Mouse (Mus musculus): ENCODE results near the gene Hyal1. TPM values are rescaled to one million over a fixed set of nuclear protein-coding genes. Genes with fewer than 3 reads are reported as not detected.

Hyal1 gene
- 6.9 and 7.2 TPM in 2 replicates for polyA plus RNA-seq (2015; fragmentation: Nextera tagmentation; extraction: Ambion mirVana)

DNA sequence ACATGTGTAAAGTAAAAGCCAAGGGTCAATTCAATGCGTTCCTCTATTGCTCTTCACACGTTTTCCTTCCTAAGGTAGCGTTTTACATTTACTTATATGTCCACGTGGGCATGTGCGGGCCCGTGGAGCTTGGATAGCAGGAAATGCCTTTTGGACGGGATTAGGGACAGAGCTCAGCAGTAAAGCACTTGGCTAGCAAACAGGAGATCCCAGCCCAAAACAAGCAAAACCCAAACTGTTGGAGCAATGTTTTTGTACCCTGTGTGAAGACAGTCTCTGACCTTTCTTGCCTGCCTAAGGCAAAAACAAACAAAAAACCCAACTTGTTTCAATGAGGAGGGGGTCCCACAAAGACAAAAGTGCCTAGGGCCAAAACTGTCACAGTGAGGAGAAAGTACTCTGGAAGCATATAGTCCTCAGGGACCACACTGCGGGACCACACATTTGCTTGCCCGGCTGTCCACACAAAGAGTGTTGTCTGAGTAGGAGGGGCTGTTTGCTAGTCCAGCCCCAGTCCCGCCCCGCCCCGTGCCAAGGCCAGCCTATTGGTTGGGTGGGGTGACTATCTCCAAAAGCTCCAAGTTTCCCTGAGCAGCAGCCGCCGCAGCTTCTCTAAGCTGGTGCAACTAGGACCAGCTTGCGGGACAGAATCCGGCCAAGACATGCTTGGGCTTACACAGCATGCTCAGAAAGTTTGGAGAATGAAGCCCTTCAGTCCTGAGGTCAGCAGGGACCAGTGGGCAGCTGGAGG lies at the start of gene Hyal1:
TSS of gene Hyal1 (plus strand) at position 571 of the 751 bp plus-strand sequence.
- H3K4me2 ChIP-seq (ENCODE audit: low read length), result peak within 1 kb of the TSS; percentile 32; the same call in 1 of the 2 replicates
- peaks cover 27% of the 10 kb centered on the region for H3K36me3 ChIP-seq (ENCODE audit: control insufficient read depth, insufficient read depth)
- H3K27me3 ChIP-seq (replicated peaks; ENCODE audit: control insufficient read depth, insufficient read depth, low read length), result no peaks in the 10 kb centered on the region
- H3K9me3 ChIP-seq (ENCODE audit: control insufficient read depth, low read length), result no peaks in the 10 kb centered on the region
- H3K9ac ChIP-seq (replicated peaks; ENCODE audit: low read depth, low read length), result 0 out of 2 replicates have a peak within 1 kb of the TSS, but pooled peaks have one; percentile 27
- ATAC-seq, result peak; percentile 63
- H3K4me3 ChIP-seq (replicated peaks; ENCODE audit: low read length), result peak within 1 kb of the TSS; percentile 17
- peaks cover 34% of the 10 kb centered on the region for H3K4me1 ChIP-seq (replicated peaks; ENCODE audit: control insufficient read depth, insufficient read depth, low read length)
- 0 out of 2 replicates have a peak within 1 kb of the TSS, but pooled peaks have one; percentile 16 for H3K27ac ChIP-seq (ENCODE audit: low read length)
- WGBS, result 26% methylated on average over 16 of the region's 16 CpGs

DNA sequence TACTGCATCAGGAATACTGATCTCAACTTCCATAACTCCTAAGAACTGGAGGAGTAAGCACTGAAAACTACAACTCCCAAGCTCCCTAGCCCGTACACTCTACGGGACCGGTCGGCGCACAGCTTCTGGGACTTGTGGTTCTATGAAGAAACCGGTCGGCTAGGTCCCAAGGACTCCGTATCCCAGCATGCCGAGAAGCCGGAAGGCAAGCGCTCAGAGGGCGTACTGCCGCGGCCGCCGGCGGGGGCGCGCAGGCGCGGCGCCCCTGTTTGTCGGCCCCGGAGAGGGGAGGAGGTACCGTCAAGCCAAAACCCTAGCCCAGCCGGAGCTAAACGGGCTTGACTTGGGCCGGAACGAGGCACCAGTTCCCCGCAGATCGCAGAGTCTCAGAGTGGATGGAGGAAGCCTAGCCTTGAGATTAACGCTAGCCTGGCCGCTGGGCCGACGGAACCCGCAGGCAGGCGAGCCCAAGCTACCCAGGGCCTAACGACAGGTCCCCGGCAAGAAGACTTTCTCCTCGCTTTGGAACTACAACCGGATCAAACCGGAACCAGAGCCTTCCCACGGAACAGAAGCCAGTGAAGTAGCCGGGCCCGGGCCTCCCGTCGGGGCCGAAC lies 42.8 kb upstream of the Hyal1 start, which contains the start of gene Tmem115:
TSS of gene Tmem115 (plus strand) at position 155 of the 617 bp plus-strand sequence.
- ATAC-seq, result peak; percentile 99
- Histone ChIP-seq H3K27me3 (replicated peaks; ENCODE audit: control insufficient read depth, insufficient read depth, low read length) (no peaks in the 10 kb centered on the region), H3K27ac (ENCODE audit: low read length) (0 out of 2 replicates have a peak within 1 kb of the TSS, but pooled peaks have one; percentile 36), H3K9me3 (ENCODE audit: control insufficient read depth, low read length) (no peaks in the 10 kb centered on the region), H3K36me3 (ENCODE audit: control insufficient read depth, insufficient read depth) (peaks cover 7% of the 10 kb centered on the region), H3K4me2 (ENCODE audit: low read length) (peak within 1 kb of the TSS; percentile 97), H3K4me3 (replicated peaks; ENCODE audit: low read length) (peak within 1 kb of the TSS; percentile 87), H3K9ac (replicated peaks; ENCODE audit: low read depth, low read length) (peak within 1 kb of the TSS; percentile 83), H3K4me1 (replicated peaks; ENCODE audit: control insufficient read depth, insufficient read depth, low read length) (peaks cover 44% of the 10 kb centered on the region)
- WGBS, result under 1% methylated on average over 48 of the region's 48 CpGs

DNA sequence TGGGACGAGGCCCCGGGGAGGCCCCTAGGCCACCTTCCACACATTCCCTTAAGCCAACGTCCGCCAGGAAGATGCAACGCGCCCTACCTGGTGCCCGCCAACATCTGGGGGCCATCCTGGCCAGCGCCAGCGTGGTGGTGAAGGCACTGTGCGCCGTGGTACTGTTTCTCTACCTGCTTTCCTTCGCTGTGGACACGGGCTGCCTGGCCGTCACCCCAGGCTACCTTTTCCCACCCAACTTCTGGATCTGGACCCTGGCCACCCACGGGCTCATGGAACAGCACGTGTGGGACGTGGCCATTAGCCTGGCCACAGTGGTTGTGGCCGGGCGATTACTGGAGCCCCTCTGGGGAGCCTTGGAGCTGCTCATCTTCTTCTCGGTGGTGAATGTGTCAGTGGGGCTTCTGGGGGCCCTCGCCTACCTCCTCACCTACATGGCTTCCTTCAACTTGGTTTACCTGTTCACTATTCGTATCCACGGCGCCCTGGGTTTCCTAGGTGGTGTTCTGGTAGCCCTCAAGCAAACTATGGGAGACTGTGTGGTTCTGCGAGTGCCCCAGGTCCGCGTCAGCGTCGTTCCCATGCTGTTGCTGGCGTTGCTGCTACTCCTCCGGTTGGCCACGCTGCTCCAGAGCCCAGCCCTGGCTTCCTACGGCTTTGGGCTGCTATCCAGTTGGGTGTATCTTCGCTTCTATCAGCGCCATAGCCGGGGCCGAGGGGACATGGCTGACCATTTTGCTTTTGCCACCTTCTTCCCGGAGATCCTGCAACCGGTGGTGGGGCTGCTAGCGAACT lies 42.1 kb upstream of the Hyal1 start:
- peak overlapping the region; percentile 83 for H3K9ac ChIP-seq (replicated peaks; ENCODE audit: low read depth, low read length)
- H3K27me3 ChIP-seq (replicated peaks; ENCODE audit: control insufficient read depth, insufficient read depth, low read length), result no peaks in the 10 kb centered on the region
- H3K4me1 ChIP-seq (replicated peaks; ENCODE audit: control insufficient read depth, insufficient read depth, low read length), result peaks cover 44% of the 10 kb centered on the region
- H3K4me2 ChIP-seq (ENCODE audit: low read length), result peak overlapping the region; percentile 97
- ATAC-seq, result no peak
- peaks cover 13% of the 10 kb centered on the region for H3K36me3 ChIP-seq (ENCODE audit: control insufficient read depth, insufficient read depth)
- H3K4me3 ChIP-seq (replicated peaks; ENCODE audit: low read length), result peak overlapping the region; percentile 87
- WGBS, result under 1% methylated on average over 40 of the region's 40 CpGs
- H3K9me3 ChIP-seq (ENCODE audit: control insufficient read depth, low read length), result no peaks in the 10 kb centered on the region
- H3K27ac ChIP-seq (ENCODE audit: low read length), result 0 out of 2 replicates have a peak overlapping the region, but pooled peaks have one; percentile 36

DNA sequence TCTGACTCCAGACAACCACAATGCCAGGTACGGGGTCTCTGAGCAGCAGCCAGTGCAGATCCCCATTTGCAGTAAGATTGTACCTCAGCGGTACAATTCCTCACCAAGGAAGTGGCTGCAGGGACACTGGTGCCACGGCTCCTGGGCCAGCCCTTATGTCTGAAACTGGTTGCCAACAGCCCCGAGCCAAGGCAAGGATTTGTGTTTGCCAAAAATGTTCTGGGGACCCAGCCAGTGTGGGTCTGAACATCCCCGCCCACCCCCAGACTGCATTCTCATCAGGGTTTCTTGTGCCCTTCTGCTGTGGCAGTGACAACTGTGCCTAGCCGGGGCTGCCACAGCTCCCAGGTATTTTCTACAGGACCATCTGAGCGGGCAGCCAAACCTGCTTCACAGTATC lies 38.5 kb upstream of the Hyal1 start:
- H3K4me1 ChIP-seq (replicated peaks; ENCODE audit: control insufficient read depth, insufficient read depth, low read length), result peaks cover 64% of the 10 kb centered on the region
- no peak overlapping the region for H3K4me2 ChIP-seq (ENCODE audit: low read length)
- H3K27ac ChIP-seq (ENCODE audit: low read length), result no peak overlapping the region
- H3K9me3 ChIP-seq (ENCODE audit: control insufficient read depth, low read length), result no peaks in the 10 kb centered on the region
- H3K9ac ChIP-seq (replicated peaks; ENCODE audit: low read depth, low read length), result no peak overlapping the region
- no peak for ATAC-seq
- H3K4me3 ChIP-seq (replicated peaks; ENCODE audit: low read length), result no peak overlapping the region
- WGBS, result 83% methylated on average over 7 of the region's 7 CpGs
- no peaks in the 10 kb centered on the region for H3K27me3 ChIP-seq (replicated peaks; ENCODE audit: control insufficient read depth, insufficient read depth, low read length)
- H3K36me3 ChIP-seq (ENCODE audit: control insufficient read depth, insufficient read depth), result peaks cover 17% of the 10 kb centered on the region

DNA sequence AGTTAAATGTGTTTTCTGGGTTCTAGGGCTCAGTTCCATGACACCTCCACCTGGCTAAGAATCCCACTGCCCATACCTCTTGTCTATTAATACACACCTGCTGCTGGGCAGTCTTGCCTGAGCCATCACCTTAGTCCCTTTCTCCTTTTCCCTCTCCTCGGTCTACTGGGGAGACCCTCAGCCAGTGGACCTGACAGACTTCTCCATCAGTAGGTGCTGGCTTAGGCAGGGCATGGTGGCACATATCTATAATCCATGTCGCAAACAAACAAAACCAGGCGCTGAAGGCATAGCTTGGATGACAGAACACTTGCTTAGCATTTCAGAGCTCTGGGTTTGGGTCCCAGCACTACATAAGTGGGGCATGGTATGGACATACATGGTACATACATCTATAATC lies 38.0 kb upstream of the Hyal1 start:
- no peak overlapping the region for H3K4me2 ChIP-seq (ENCODE audit: low read length)
- ATAC-seq, result no peak
- no peak overlapping the region for H3K27ac ChIP-seq (ENCODE audit: low read length)
- H3K9me3 ChIP-seq (ENCODE audit: control insufficient read depth, low read length), result no peaks in the 10 kb centered on the region
- 92% methylated on average over 3 of the region's 3 CpGs for WGBS
- no peak overlapping the region for H3K9ac ChIP-seq (replicated peaks; ENCODE audit: low read depth, low read length)
- peaks cover 17% of the 10 kb centered on the region for H3K36me3 ChIP-seq (ENCODE audit: control insufficient read depth, insufficient read depth)
- H3K4me3 ChIP-seq (replicated peaks; ENCODE audit: low read length), result no peak overlapping the region
- H3K4me1 ChIP-seq (replicated peaks; ENCODE audit: control insufficient read depth, insufficient read depth, low read length), result peaks cover 64% of the 10 kb centered on the region
- no peaks in the 10 kb centered on the region for H3K27me3 ChIP-seq (replicated peaks; ENCODE audit: control insufficient read depth, insufficient read depth, low read length)

DNA sequence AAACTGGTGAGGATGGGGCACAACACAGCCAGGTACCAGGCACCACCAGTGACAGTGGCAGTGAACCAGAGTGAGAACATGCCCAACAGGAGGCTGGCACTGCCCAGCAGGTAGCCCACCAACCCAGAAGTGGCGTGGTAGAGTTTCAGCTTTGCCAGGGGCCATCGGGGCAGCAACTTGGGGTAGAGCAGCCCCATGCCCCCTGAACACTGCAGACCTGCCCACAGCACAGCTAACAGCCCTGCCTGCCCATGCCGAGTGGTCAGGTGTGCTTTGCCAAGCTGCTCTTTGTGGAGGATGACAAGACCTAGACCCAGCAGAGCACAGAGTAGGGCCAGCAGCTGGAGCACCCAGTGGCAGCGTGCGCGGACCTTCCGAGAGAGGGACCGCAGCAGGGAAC lies 36.8 kb upstream of the Hyal1 start:
- Histone ChIP-seq H3K9me3 (ENCODE audit: control insufficient read depth, low read length) (no peaks in the 10 kb centered on the region), H3K27ac (ENCODE audit: low read length) (no peak overlapping the region), H3K36me3 (ENCODE audit: control insufficient read depth, insufficient read depth) (peaks cover 26% of the 10 kb centered on the region), H3K27me3 (replicated peaks; ENCODE audit: control insufficient read depth, insufficient read depth, low read length) (no peaks in the 10 kb centered on the region), H3K9ac (replicated peaks; ENCODE audit: low read depth, low read length) (no peak overlapping the region), H3K4me1 (replicated peaks; ENCODE audit: control insufficient read depth, insufficient read depth, low read length) (peaks cover 60% of the 10 kb centered on the region), H3K4me3 (replicated peaks; ENCODE audit: low read length) (no peak overlapping the region), H3K4me2 (ENCODE audit: low read length) (no peak overlapping the region)
- 96% methylated on average over 8 of the region's 8 CpGs for WGBS
- ATAC-seq, result no peak

DNA sequence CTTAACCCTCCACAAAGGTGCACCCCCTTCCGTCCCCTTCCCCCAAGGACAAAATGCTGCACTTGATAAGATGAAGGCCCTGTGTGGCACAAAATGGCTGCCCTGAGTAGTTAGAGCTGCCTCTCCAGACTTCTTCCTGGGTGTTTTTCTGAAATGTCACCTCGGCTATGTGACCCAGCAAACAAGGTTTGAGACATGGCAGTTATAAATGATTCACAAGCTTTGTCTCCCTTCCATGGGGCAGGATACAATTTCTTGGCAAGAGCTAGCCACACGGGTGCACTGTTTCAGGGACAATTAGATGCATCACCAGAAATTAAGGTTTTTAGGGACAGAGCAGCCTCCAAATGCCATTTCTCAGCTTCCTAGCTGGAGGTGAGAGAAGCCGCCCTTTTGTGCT lies 36.3 kb upstream of the Hyal1 start:
- no peak for ATAC-seq
- no peaks in the 10 kb centered on the region for H3K27me3 ChIP-seq (replicated peaks; ENCODE audit: control insufficient read depth, insufficient read depth, low read length)
- no peaks in the 10 kb centered on the region for H3K9me3 ChIP-seq (ENCODE audit: control insufficient read depth, low read length)
- peaks cover 56% of the 10 kb centered on the region for H3K4me1 ChIP-seq (replicated peaks; ENCODE audit: control insufficient read depth, insufficient read depth, low read length)
- WGBS, result 75% methylated on average over 4 of the region's 4 CpGs
- no peak overlapping the region for H3K9ac ChIP-seq (replicated peaks; ENCODE audit: low read depth, low read length)
- no peak overlapping the region for H3K4me3 ChIP-seq (replicated peaks; ENCODE audit: low read length)
- H3K27ac ChIP-seq (ENCODE audit: low read length), result no peak overlapping the region
- H3K36me3 ChIP-seq (ENCODE audit: control insufficient read depth, insufficient read depth), result peaks cover 26% of the 10 kb centered on the region
- no peak overlapping the region; the same call in 1 of the 2 replicates for H3K4me2 ChIP-seq (ENCODE audit: low read length)

DNA sequence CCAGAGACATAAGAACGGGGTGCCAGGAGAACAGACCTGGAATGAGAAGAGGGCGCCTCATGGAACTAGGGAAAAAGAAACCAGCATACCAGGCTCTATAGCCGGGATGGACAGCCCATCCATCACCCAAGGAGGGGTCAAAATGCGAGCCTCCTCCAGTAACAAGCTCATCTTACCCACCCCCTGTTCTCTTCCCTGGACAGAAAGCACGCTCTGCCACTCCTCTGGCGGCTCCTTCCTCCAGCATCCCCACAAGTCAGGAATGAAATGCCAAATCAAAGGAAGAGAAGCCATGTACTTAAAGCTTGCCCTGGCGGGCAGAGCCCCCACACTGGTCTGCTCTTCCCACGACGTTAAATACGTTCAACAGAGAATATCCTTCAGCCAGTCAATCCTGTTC lies 35.7 kb upstream of the Hyal1 start:
- H3K4me2 ChIP-seq (ENCODE audit: low read length), result peak overlapping the region; percentile 94
- ATAC-seq, result no peak
- peak overlapping the region; percentile 69 for H3K9ac ChIP-seq (replicated peaks; ENCODE audit: low read depth, low read length)
- H3K4me1 ChIP-seq (replicated peaks; ENCODE audit: control insufficient read depth, insufficient read depth, low read length), result peaks cover 54% of the 10 kb centered on the region
- WGBS, result 40% methylated on average over 10 of the region's 10 CpGs
- H3K27me3 ChIP-seq (replicated peaks; ENCODE audit: control insufficient read depth, insufficient read depth, low read length), result no peaks in the 10 kb centered on the region
- H3K9me3 ChIP-seq (ENCODE audit: control insufficient read depth, low read length), result no peaks in the 10 kb centered on the region
- H3K27ac ChIP-seq (ENCODE audit: low read length), result no peak overlapping the region
- peaks cover 26% of the 10 kb centered on the region for H3K36me3 ChIP-seq (ENCODE audit: control insufficient read depth, insufficient read depth)
- peak overlapping the region; percentile 71 for H3K4me3 ChIP-seq (replicated peaks; ENCODE audit: low read length)

Measured in forebrain, embryonic 16.5 days (tissue).